7 mouse cellular contexts compared by ENCODE assay signal in the genomic region with DNA sequence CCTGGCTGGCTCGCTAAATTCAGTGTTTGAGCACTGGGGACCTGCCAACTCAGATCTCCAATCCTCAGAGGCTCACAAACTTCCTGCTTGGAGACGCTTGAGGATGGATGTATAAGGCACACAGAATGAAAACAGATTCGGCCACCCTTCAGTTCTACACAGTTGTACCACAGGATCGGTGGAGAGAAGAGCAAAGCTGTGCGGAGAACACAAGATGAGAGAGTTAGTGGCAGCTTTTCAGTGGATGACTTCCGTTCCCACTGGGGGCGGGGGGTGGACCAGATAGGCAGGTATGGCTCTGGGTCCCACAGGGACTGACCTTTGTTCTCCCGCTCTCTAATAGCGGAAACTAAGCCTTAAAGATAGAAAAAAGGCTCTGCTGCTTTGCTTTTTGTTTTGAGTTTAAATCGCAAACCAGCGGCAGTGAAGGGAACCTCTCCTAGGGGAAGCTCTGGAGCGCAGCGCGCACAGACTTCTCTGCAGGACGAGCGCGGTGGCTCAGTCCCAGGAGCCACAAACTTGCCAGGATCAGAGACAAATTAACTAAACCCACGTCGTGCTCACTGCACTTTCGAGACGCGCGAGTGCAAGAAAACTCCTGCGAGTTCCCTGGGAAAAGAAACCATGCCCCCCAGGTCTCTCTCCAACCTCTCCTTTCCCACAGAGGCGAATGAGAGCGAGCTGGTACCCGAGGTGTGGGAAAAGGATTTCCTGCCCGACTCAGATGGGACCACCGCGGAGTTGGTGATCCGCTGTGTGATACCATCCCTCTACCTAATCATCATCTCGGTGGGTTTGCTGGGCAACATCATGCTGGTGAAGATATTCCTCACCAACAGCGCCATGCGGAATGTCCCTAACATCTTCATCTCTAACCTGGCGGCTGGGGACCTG. TPM values are rescaled to one million over a fixed set of nuclear protein-coding genes. Genes with fewer than 3 reads are reported as not detected.
DNase-seq lines count a peak whose midpoint lies in the region; ATAC-seq lines count a peak whose summit lies in the region.

No protein-coding gene starts in this region.

- H3K27me3 ChIP-seq in forebrain, embryonic 12.5 days = peaks cover 10% of the 10 kb centered on the region
- peaks cover 32% of the 10 kb centered on the region for H3K27me3 ChIP-seq in limb, embryonic 13.5 days

- H3K9me3 ChIP-seq in forebrain, embryonic 12.5 days = no peaks in the 10 kb centered on the region
- no peaks in the 10 kb centered on the region for H3K9me3 ChIP-seq in limb, embryonic 13.5 days

- no peak overlapping the region for H3K27ac ChIP-seq in forebrain, embryonic 12.5 days
- no peak overlapping the region for H3K27ac ChIP-seq in limb, embryonic 13.5 days

- H3K9ac ChIP-seq in forebrain, embryonic 12.5 days = peak overlapping the region; percentile 44
- H3K9ac ChIP-seq in limb, embryonic 13.5 days = peak overlapping the region; percentile 59

- H3K36me3 ChIP-seq in forebrain, embryonic 12.5 days (replicated peaks) = no peaks in the 10 kb centered on the region
- no peaks in the 10 kb centered on the region for H3K36me3 ChIP-seq in limb, embryonic 13.5 days

- 0 out of 2 replicates have a peak, but pooled peaks have one; percentile 41 for ATAC-seq in forebrain, embryonic 12.5 days (ENCODE audit: low FRiP score)
- ATAC-seq in limb, embryonic 13.5 days (ENCODE audit: low FRiP score, low read depth) = peak; percentile 32; the same call in 1 of the 2 replicates

- WGBS in forebrain, embryonic 12.5 days = 2% methylated on average over 35 of the region's 35 CpGs
- 1% methylated on average over 35 of the region's 35 CpGs for WGBS in limb, embryonic 13.5 days

- DNase-seq in right cerebral cortex, adult 18-20 months = peak; percentile 6
- no peak for DNase-seq in right cerebral cortex, postnatal 36 days (ENCODE audit: low spot score in 2 of 2)
- DNase-seq in retina, postnatal 1 day = peak; percentile 35
- DNase-seq in cerebellum, adult 8-10 months = no peak
- no peak for DNase-seq in cerebellum, postnatal 36 days

- H3K4me3 ChIP-seq in forebrain, embryonic 12.5 days (replicated peaks) = peak overlapping the region; percentile 40
- H3K4me3 ChIP-seq in limb, embryonic 13.5 days = peak overlapping the region; percentile 44

- H3K4me1 ChIP-seq in forebrain, embryonic 12.5 days = peaks cover 9% of the 10 kb centered on the region
- H3K4me1 ChIP-seq in limb, embryonic 13.5 days = 0 out of 2 replicates have a peak, but pooled peaks cover 11% of the 10 kb centered on the region

- H3K4me2 ChIP-seq in forebrain, embryonic 12.5 days = peak overlapping the region; percentile 83
- H3K4me2 ChIP-seq in limb, embryonic 13.5 days (replicated peaks) = peak overlapping the region; percentile 83

RNA-seq across cellular contexts. Expression of gene Gje1, which starts 41.9 kb away (rescaled TPM):
- polyA plus RNA-seq in forebrain, embryonic 12.5 days (2016; fragmentation: Nextera tagmentation; extraction: Ambion mirVana) = not detected in 2 replicates
- 0.15 TPM in 1 of 2 replicates, not detected in the other for polyA plus RNA-seq in limb, embryonic 13.5 days (2015; fragmentation: Nextera tagmentation; extraction: Ambion mirVana)

RNA-seq across cellular contexts. Expression of gene Nmbr, which starts 54.5 kb away (rescaled TPM):
- polyA plus RNA-seq in forebrain, embryonic 12.5 days (2016; fragmentation: Nextera tagmentation; extraction: Ambion mirVana) = 0.28 and 0.43 TPM in 2 replicates
- polyA plus RNA-seq in limb, embryonic 13.5 days (2015; fragmentation: Nextera tagmentation; extraction: Ambion mirVana) = 0.15 and 0.65 TPM in 2 replicates

RNA-seq across cellular contexts. Expression of gene Vta1, which starts 54.6 kb away (rescaled TPM):
- polyA plus RNA-seq in forebrain, embryonic 12.5 days (2016; fragmentation: Nextera tagmentation; extraction: Ambion mirVana) = 154 and 159 TPM in 2 replicates
- 103 and 108 TPM in 2 replicates for polyA plus RNA-seq in limb, embryonic 13.5 days (2015; fragmentation: Nextera tagmentation; extraction: Ambion mirVana)

Comparison
In these comparisons a context has a peak if more than half of its experiments do, and no peak if none do; other contexts are left out.
1. DNase-seq: peak in right cerebral cortex, adult 18-20 months (single experiment) and retina, postnatal 1 day (single experiment); none in right cerebral cortex, postnatal 36 days (0 of 2), cerebellum, adult 8-10 months (single experiment) and cerebellum, postnatal 36 days (0 of 2).